Mouse (Mus musculus) midbrain, embryonic 11.5 days (tissue): ENCODE data around the gene Gramd1c. TPM values are rescaled to one million over a fixed set of nuclear protein-coding genes. Genes with fewer than 3 reads are reported as not detected.

Experiments
- ATAC-seq: fragments of 200-750 bp; cut with Nextera tagmentation; 2 replicates; pipeline ENCODE4 v1.8.0; 2017; ENCODE audit warnings: moderate TSS enrichment, moderate library complexity; ENCODE audit not compliant: low FRiP score
- DNase-seq: peaks from one replicate; pipeline ENCODE4 v3.0.0; 2015; ENCODE audit warnings: low spot score; ENCODE audit errors: missing footprints
- H3K27ac ChIP-seq: fragments of 300-500 bp; sonication (generic); 2 replicates; pipeline ENCODE4 v1.5.1; 2014; ENCODE audit warnings: low read depth, low read length
- H3K27me3 ChIP-seq: fragments of 300-500 bp; sonication (generic); 2 replicates; pipeline ENCODE4 v1.6.1; 2014; ENCODE audit warnings: mild to moderate bottlenecking, low read length, moderate library complexity, mixed read lengths; ENCODE audit not compliant: control insufficient read depth, insufficient read depth
- H3K36me3 ChIP-seq: fragments of 300-500 bp; sonication (generic); 2 replicates; pipeline ENCODE4 v1.6.1; 2014; ENCODE audit warnings: mild to moderate bottlenecking, low read length, moderate library complexity, mixed read lengths; ENCODE audit not compliant: control insufficient read depth, insufficient read depth
- H3K4me1 ChIP-seq: fragments of 300-500 bp; sonication (generic); 2 replicates; pipeline ENCODE4 v1.6.1; 2014; ENCODE audit warnings: low read length; ENCODE audit not compliant: control insufficient read depth, insufficient read depth
- H3K4me2 ChIP-seq: fragments of 300-500 bp; sonication (generic); 2 replicates; pipeline ENCODE4 v1.6.1; 2014; ENCODE audit warnings: mild to moderate bottlenecking, moderate library complexity
- H3K4me3 ChIP-seq: fragments of 300-500 bp; sonication (generic); 2 replicates; pipeline ENCODE4 v1.5.1; 2014; ENCODE audit warnings: low read depth, low read length
- H3K9ac ChIP-seq: fragments of 300-500 bp; sonication (generic); 2 replicates; pipeline ENCODE4 v1.6.1; 2014; ENCODE audit warnings: low read length
- H3K9me3 ChIP-seq: fragments of 300-500 bp; sonication (generic); 2 replicates; pipeline ENCODE4 v1.6.1; 2016; ENCODE audit warnings: low read length; ENCODE audit not compliant: control insufficient read depth
- WGBS: fragments of 180-500 bp; shearing (Covaris S2); extraction: QIAGEN DNeasy Blood & Tissue Kit; methylation state at CpG from one replicate; pipeline ENCODE4 v1.1.7; 2014; 5-methylcytosine and 5-hydroxymethylcytosine counted together
- polyA plus RNA-seq: library from polyadenylated mRNA; unstranded; fragments of >200 nt; fragmentation: Nextera tagmentation; extraction: Ambion mirVana; gene quantifications from 2 replicates; pipeline ENCODE4 v1.2.1, GENCODE M21; 2014

Gramd1c gene
- polyA plus RNA-seq, 1 experiment from 2014 or later: 2.2 TPM

GRCm38 (mm10) chr16:43973606-43974220 is 89.4 kb downstream of the Gramd1c start:
- 85% methylated on average over 22 of the region's 22 CpGs for WGBS
- H3K27ac ChIP-seq: no peak overlapping the region
- no peak overlapping the region for H3K9ac ChIP-seq
- no peaks in the 10 kb centered on the region for H3K9me3 ChIP-seq
- peak; percentile 69 for DNase-seq
- ATAC-seq: no peak
- H3K4me3 ChIP-seq: no peak overlapping the region
- H3K4me2 ChIP-seq: no peak overlapping the region
- H3K36me3 ChIP-seq: no peaks in the 10 kb centered on the region
- no peaks in the 10 kb centered on the region for H3K4me1 ChIP-seq
- no peaks in the 10 kb centered on the region; the same call in 1 of the 2 replicates for H3K27me3 ChIP-seq

GRCm38 (mm10) chr16:43973147-43973546 is 90.0 kb downstream of the Gramd1c start:
- Histone ChIP-seq H3K4me2 (no peak overlapping the region), H3K4me1 (no peaks in the 10 kb centered on the region), H3K9ac (no peak overlapping the region), H3K27ac (no peak overlapping the region), H3K4me3 (no peak overlapping the region), H3K27me3 (no peaks in the 10 kb centered on the region; the same call in 1 of the 2 replicates), H3K9me3 (no peaks in the 10 kb centered on the region), H3K36me3 (no peaks in the 10 kb centered on the region)
- DNase-seq (peak; percentile 4), ATAC-seq (no peak)
- WGBS: 95% methylated on average over 11 of the region's 11 CpGs

DNA sequence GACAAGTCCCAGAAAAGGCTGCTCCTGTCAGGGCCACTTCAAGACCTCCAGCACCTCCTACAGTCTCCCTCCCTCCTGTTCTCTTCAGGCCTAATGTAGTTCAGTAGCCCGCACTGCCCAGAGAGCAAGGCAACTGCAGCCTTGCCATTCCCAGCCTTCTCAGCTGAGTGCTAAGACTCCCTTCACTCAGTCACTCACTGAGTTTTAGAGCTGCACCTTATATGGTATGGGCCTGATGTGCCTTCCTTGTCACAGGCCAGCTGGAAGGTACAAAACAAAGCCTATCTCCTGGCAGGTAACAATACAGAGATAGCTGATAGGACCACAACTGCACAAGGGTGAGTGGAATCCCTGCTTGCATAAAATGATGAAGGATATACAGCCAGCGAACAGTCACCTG is 90.8 kb downstream of the Gramd1c start:
- H3K9ac ChIP-seq: no peak overlapping the region
- ATAC-seq (no peak), DNase-seq (no peak)
- H3K9me3 ChIP-seq: no peaks in the 10 kb centered on the region
- H3K4me2 ChIP-seq: no peak overlapping the region
- no peaks in the 10 kb centered on the region for H3K4me1 ChIP-seq
- H3K4me3 ChIP-seq: no peak overlapping the region
- no peaks in the 10 kb centered on the region for H3K36me3 ChIP-seq
- H3K27ac ChIP-seq: no peak overlapping the region
- 87% methylated on average over 2 of the region's 2 CpGs for WGBS
- H3K27me3 ChIP-seq: no peaks in the 10 kb centered on the region

DNA sequence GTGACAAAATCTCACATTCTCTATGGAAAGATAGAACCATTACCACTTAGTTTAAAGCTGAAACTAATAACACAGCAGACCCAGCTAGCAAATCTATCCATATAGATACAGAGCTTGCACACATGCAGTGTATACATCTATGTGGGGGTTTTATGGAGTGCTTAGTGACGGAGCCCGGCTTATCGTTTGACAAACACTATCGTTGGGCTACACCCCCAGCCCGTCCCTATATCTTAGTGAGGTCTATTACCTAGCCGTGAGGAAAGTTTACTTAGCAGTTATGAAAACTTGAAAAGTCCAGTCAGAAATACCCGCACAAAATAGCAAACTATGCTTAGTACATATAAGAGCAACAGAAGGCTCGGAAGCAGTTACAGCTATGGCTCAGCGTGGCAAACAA is 91.4 kb downstream of the Gramd1c start:
- Histone ChIP-seq H3K9ac (no peak overlapping the region), H3K4me2 (no peak overlapping the region), H3K27me3 (no peaks in the 10 kb centered on the region), H3K4me1 (no peaks in the 10 kb centered on the region), H3K36me3 (no peaks in the 10 kb centered on the region), H3K9me3 (no peaks in the 10 kb centered on the region), H3K27ac (no peak overlapping the region), H3K4me3 (no peak overlapping the region)
- DNase-seq (no peak), ATAC-seq (no peak)
- WGBS: 92% methylated on average over 9 of the region's 9 CpGs

- peak; percentile 45 for DNase-seq
- H3K36me3 ChIP-seq: no peaks in the 10 kb centered on the region
- no peak for ATAC-seq
- no peak overlapping the region for H3K4me2 ChIP-seq
- no peak overlapping the region for H3K27ac ChIP-seq
- WGBS: 92% methylated on average over 11 of the region's 11 CpGs
- H3K4me3 ChIP-seq: no peak overlapping the region
- no peak overlapping the region for H3K9ac ChIP-seq
- no peaks in the 10 kb centered on the region for H3K9me3 ChIP-seq
- H3K27me3 ChIP-seq: no peaks in the 10 kb centered on the region
- H3K4me1 ChIP-seq: no peaks in the 10 kb centered on the region
Measured at GRCm38 (mm10) chr16:43971189-43971588, 92.0 kb downstream of the Gramd1c start.

DNA sequence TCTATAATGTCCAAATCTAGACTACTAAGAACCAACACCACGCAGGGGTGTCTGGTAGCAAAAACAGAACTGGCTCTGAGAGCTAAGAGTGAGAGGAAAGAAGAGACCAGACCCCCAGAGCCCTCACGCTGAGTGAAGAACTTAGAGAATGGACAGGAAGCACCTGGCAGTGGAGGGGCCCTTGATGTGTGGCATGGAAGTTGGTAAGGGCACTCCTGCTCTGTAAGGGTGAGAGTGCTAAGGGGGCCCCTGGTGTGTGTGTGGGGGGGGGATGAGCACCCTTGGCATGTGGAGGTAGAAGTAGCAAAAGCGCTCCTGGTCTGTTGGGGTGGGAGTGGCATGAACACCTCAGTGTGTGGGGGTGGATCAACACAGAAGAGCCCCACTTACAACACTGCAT is 92.7 kb downstream of the Gramd1c start:
- H3K4me3 ChIP-seq: no peak overlapping the region
- H3K9me3 ChIP-seq: no peaks in the 10 kb centered on the region
- no peak overlapping the region for H3K4me2 ChIP-seq
- no peaks in the 10 kb centered on the region for H3K36me3 ChIP-seq
- WGBS: 94% methylated on average over 3 of the region's 3 CpGs
- no peaks in the 10 kb centered on the region for H3K4me1 ChIP-seq
- no peaks in the 10 kb centered on the region for H3K27me3 ChIP-seq
- H3K9ac ChIP-seq: no peak overlapping the region
- no peak overlapping the region for H3K27ac ChIP-seq
- ATAC-seq (no peak), DNase-seq (peak; percentile 59)

DNA sequence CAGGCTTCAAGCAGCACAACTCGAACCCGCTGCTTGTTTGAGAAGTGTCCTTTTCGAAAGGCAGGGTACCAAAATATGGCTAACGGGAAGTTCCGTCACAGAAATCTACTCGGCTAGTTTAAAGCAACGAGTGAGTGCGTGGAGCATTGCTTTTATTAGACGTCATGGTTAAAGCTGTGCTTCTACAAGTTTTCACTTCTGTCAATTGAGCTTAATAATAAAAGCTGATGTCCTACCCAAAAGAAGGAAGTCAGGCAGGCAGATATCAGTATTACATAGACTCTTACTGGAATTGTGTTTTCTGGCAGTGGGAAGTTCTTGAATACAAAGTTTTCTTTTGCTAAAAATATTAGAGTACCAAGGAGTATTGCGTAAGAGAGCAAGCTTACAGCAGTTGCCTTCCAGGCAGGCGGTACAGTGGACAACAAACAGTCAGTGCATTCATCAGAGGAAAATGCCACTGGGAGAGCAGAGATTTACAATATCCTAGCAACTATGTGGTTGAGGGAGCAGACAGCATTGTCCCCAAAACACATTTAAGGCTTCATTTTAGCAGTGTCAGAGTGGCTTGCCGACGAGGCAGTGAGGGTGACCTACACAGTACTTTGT is 97.3 kb downstream of the Gramd1c start:
- ATAC-seq: no peak
- Histone ChIP-seq H3K4me1 (no peaks in the 10 kb centered on the region), H3K27ac (no peak overlapping the region), H3K9ac (no peak overlapping the region), H3K27me3 (no peaks in the 10 kb centered on the region), H3K4me2 (no peak overlapping the region), H3K9me3 (no peaks in the 10 kb centered on the region), H3K4me3 (no peak overlapping the region), H3K36me3 (no peaks in the 10 kb centered on the region)
- DNase-seq: no peak
- WGBS: 84% methylated on average over 13 of the region's 13 CpGs

- 73% methylated on average over 3 of the region's 3 CpGs for WGBS
- H3K4me2 ChIP-seq: no peak overlapping the region
- H3K9ac ChIP-seq: no peak overlapping the region
- no peak for ATAC-seq
- no peak overlapping the region for H3K27ac ChIP-seq
- no peak for DNase-seq
- no peaks in the 10 kb centered on the region for H3K4me1 ChIP-seq
- no peaks in the 10 kb centered on the region for H3K9me3 ChIP-seq
- H3K4me3 ChIP-seq: no peak overlapping the region
- H3K36me3 ChIP-seq: no peaks in the 10 kb centered on the region
- no peaks in the 10 kb centered on the region for H3K27me3 ChIP-seq
Measured at GRCm38 (mm10) chr16:43963780-43964179, 99.4 kb downstream of the Gramd1c start.

GRCm38 (mm10) chr16:43963291-43963690 is 99.9 kb downstream of the Gramd1c start:
- 87% methylated on average over 9 of the region's 9 CpGs for WGBS
- no peaks in the 10 kb centered on the region for H3K9me3 ChIP-seq
- DNase-seq (no peak), ATAC-seq (no peak)
- H3K4me3 ChIP-seq: no peak overlapping the region
- no peaks in the 10 kb centered on the region for H3K36me3 ChIP-seq
- no peak overlapping the region for H3K27ac ChIP-seq
- no peaks in the 10 kb centered on the region for H3K4me1 ChIP-seq
- no peaks in the 10 kb centered on the region for H3K27me3 ChIP-seq
- no peak overlapping the region for H3K4me2 ChIP-seq
- H3K9ac ChIP-seq: no peak overlapping the region
